Mouse (Mus musculus): Measurements from ENCODE around the gene P2ry14. TPM values are rescaled to one million over a fixed set of nuclear protein-coding genes. Genes with fewer than 3 reads are reported as not detected.

P2ry14 gene
- polyA plus RNA-seq, 1 experiment from 2014 or later, result 2.5 TPM

DNA sequence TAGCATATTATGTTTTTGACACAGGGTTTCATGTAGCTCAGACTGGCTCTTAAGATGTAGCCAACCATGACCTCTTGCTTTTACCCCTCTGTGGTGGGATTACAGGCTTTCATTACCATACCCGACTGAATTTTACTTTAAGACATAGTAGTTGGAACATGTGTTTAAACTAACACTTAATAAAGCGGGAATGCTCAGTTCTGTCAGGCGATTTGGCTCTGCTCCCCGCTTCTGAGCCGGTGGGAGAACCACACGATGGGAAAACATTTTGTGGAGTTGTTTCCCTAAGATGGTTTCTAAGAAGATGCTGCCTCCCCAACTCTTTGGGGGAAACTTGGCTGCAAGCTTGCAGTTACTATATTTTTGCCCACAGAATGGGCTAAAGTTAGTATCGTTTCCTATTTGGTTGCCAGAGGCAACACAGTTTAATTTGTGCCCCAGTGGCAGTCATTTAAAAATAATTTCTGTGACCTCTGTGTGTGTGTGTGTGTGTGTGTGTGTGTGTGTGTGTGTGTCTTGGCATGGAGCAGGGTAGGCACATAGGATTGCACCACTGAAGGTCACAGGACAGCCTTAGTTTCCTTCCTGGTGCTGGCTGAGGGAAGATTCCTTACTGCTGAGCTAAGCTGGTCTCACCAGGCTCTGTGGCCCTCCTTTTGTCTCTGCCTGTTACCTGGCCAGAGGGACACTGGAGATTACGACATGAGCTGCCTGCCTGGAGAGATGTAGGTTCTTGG, 86.7 kb downstream of the P2ry14 start:
- no peak overlapping the region for H3K4me3 ChIP-seq
- H3K9me3 ChIP-seq (replicated peaks), result no peaks in the 10 kb centered on the region
- H3K27me3 ChIP-seq, result no peaks in the 10 kb centered on the region
- no peak for ATAC-seq (replicated peaks; ENCODE audit: insufficient number of reproducible peaks, insufficient read depth, low FRiP score, low read depth)
- H3K27ac ChIP-seq, result no peak overlapping the region
- 68% methylated on average over 8 of the region's 8 CpGs for WGBS
- H3K4me1 ChIP-seq (replicated peaks), result 0 out of 2 replicates have a peak, but pooled peaks cover 5% of the 10 kb centered on the region
- no peak overlapping the region for H3K9ac ChIP-seq
- H3K4me2 ChIP-seq, result no peak overlapping the region
- no peaks in the 10 kb centered on the region for H3K36me3 ChIP-seq

DNA sequence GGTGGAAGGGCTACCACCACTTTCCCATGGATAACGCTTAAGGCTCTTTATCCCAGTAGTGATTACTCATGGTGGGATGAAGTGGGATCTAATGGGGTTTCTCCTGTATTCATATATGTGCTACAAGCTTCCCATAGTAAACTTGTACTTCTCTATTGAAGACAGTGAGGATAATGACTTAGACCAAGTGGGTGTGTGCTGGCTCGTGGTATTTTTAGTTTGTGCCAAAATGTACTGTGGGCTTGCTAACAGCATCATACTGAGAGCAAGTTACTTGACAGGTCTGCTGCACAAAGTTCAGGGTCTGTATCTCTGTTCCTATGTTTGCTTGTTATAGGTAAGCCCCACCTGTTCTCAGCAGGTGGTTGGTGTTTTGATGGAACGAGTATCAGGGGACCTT, 87.5 kb downstream of the P2ry14 start:
- H3K27ac ChIP-seq, result no peak overlapping the region
- ATAC-seq (replicated peaks; ENCODE audit: insufficient number of reproducible peaks, insufficient read depth, low FRiP score, low read depth), result no peak
- H3K9ac ChIP-seq, result no peak overlapping the region
- WGBS, result 76% methylated on average over 3 of the region's 3 CpGs
- H3K36me3 ChIP-seq, result no peaks in the 10 kb centered on the region
- no peak overlapping the region for H3K4me2 ChIP-seq
- no peaks in the 10 kb centered on the region for H3K9me3 ChIP-seq (replicated peaks)
- H3K4me3 ChIP-seq, result no peak overlapping the region
- no peaks in the 10 kb centered on the region for H3K27me3 ChIP-seq
- H3K4me1 ChIP-seq (replicated peaks), result 0 out of 2 replicates have a peak, but pooled peaks cover 5% of the 10 kb centered on the region

Other genes starting within 250 kb of the P2ry14 start
- 2.6 and 2.8 TPM in 2 replicates for gene Med12l, start 147.8 kb downstream of the P2ry14 start, polyA plus RNA-seq (2015; fragmentation: Nextera tagmentation; extraction: Ambion mirVana)
- gene Gpr171, start 51.8 kb downstream of the P2ry14 start, polyA plus RNA-seq (2015; fragmentation: Nextera tagmentation; extraction: Ambion mirVana), result 1.3 and 1.9 TPM in 2 replicates
- gene Gpr87, start 41.5 kb upstream of the P2ry14 start, polyA plus RNA-seq (2015; fragmentation: Nextera tagmentation; extraction: Ambion mirVana), result 0.14 and 0.16 TPM in 2 replicates
- gene P2ry13, start 57.3 kb upstream of the P2ry14 start, polyA plus RNA-seq (2015; fragmentation: Nextera tagmentation; extraction: Ambion mirVana), result 0.78 and 1.1 TPM in 2 replicates
- gene P2ry12, start 109.3 kb upstream of the P2ry14 start, polyA plus RNA-seq (2015; fragmentation: Nextera tagmentation; extraction: Ambion mirVana), result 0.84 and 1.2 TPM in 2 replicates
- gene Igsf10, start 190.8 kb upstream of the P2ry14 start, polyA plus RNA-seq (2015; fragmentation: Nextera tagmentation; extraction: Ambion mirVana), result 2.8 and 3.2 TPM in 2 replicates